Mouse (Mus musculus) MEL (cell line): Measurements from ENCODE around the gene Vdr.

Experiments used
- CTCF ChIP-seq, 3 experiments: IDR thresholded peaks in 2 of 3; conservative IDR thresholded peaks in 1 of 3; 2 replicates each; pipeline ENCODE4 v1.5.1; 2011 to 2012; ENCODE audit warnings: low read length in 3 of 3, low read depth in 2 of 3, mild to moderate bottlenecking in 2 of 3, improper control_type of control experiment in 1 of 3, inconsistent platforms in 1 of 3, mixed read lengths in 1 of 3, moderate library complexity in 1 of 3; ENCODE audit not compliant: control insufficient read depth in 1 of 3, insufficient read depth in 1 of 3, poor library complexity in 1 of 3, severe bottlenecking in 1 of 3
- ELF1 ChIP-seq: IDR thresholded peaks from 2 replicates; pipeline ENCODE4 v1.6.1; 2014; ENCODE audit warnings: low read depth, mild to moderate bottlenecking, inconsistent platforms, low read length, improper control_type of control experiment, moderate library complexity
- GATA1 ChIP-seq: IDR thresholded peaks from 2 replicates; pipeline ENCODE4 v1.6.1; 2011; ENCODE audit warnings: low read depth, low read length, improper control_type of control experiment
- KAT2A ChIP-seq: conservative IDR thresholded peaks from 2 replicates; pipeline ENCODE4 v1.6.1; 2012; ENCODE audit warnings: low read depth, low read length, improper control_type of control experiment, inconsistent platforms
- MAFK ChIP-seq: IDR thresholded peaks from 2 replicates; pipeline ENCODE4 v1.6.1; 2011; ENCODE audit warnings: low read depth, mild to moderate bottlenecking, low read length, improper control_type of control experiment, borderline replicate concordance
- MAX ChIP-seq: IDR thresholded peaks from 2 replicates; pipeline ENCODE4 v1.6.1; 2011; ENCODE audit warnings: low read length, improper control_type of control experiment
- MXI1 ChIP-seq: IDR thresholded peaks from 2 replicates; pipeline ENCODE4 v1.6.1; 2011; ENCODE audit warnings: mild to moderate bottlenecking, low read depth, low read length, improper control_type of control experiment
- NRF1 ChIP-seq: IDR thresholded peaks from 2 replicates; pipeline ENCODE4 v1.6.1; 2014; ENCODE audit warnings: low read depth, mild to moderate bottlenecking, inconsistent platforms, low read length, improper control_type of control experiment, moderate library complexity; ENCODE audit not compliant: poor library complexity, insufficient read depth, severe bottlenecking
- POLR2A ChIP-seq, 2 experiments: IDR thresholded peaks; 2 replicates each; pipeline ENCODE4 v1.6.1; 2011 to 2012; ENCODE audit warnings: low read length in 2 of 2, mild to moderate bottlenecking in 2 of 2, control low read depth in 1 of 2, improper control_type of control experiment in 1 of 2, low read depth in 1 of 2, moderate library complexity in 1 of 2; ENCODE audit not compliant: control insufficient read depth in 1 of 2, insufficient read depth in 1 of 2, poor library complexity in 1 of 2
- POLR2AphosphoS5 ChIP-seq: IDR thresholded peaks from 2 replicates; pipeline ENCODE4 v1.6.1; 2012; ENCODE audit warnings: low read depth, borderline replicate concordance, mild to moderate bottlenecking, inconsistent platforms, low read length, moderate library complexity, mixed read lengths
- TBP ChIP-seq: IDR thresholded peaks from 2 replicates; pipeline ENCODE4 v1.8.0; 2011; ENCODE audit warnings: low read depth, low read length, improper control_type of control experiment
- TCF12 ChIP-seq: IDR thresholded peaks from 2 replicates; pipeline ENCODE4 v1.6.1; 2014; ENCODE audit warnings: low read depth, mild to moderate bottlenecking, inconsistent platforms, low read length, improper control_type of control experiment, moderate library complexity
- USF1 ChIP-seq: IDR thresholded peaks from 2 replicates; pipeline ENCODE4 v1.6.1; 2014; ENCODE audit warnings: low read depth, mild to moderate bottlenecking, inconsistent platforms, low read length, improper control_type of control experiment, moderate library complexity
- ZMIZ1 ChIP-seq: IDR thresholded peaks from 2 replicates; pipeline ENCODE4 v1.6.1; 2012; ENCODE audit warnings: low read depth, mild to moderate bottlenecking, inconsistent platforms, low read length, improper control_type of control experiment, moderate library complexity

- TF ChIP-seq GATA1: no peak
- TF ChIP-seq MAX: no peak
- no peak for TF ChIP-seq CTCF (IDR thresholded peaks at IDR 0.05 in 2 of 3, conservative IDR thresholded peaks at IDR 0.05 in 1 of 3; ENCODE audit: control insufficient read depth in 1 of 3, insufficient read depth in 1 of 3, low read depth in 2 of 3, low read length in 3 of 3, poor library complexity in 1 of 3, severe bottlenecking in 1 of 3)
- TF ChIP-seq ZMIZ1: no peak
- TF ChIP-seq POLR2A (IDR thresholded peaks at IDR 0.05; ENCODE audit: control insufficient read depth in 1 of 2, insufficient read depth in 1 of 2, low read depth in 1 of 2, low read length in 2 of 2, poor library complexity in 1 of 2): no peak
- no peak for TF ChIP-seq KAT2A
- TF ChIP-seq MXI1: no peak
- no peak for TF ChIP-seq NRF1
- TF ChIP-seq ELF1: no peak
- TF ChIP-seq MAFK: no peak
- TF ChIP-seq POLR2AphosphoS5: no peak
- no peak for TF ChIP-seq USF1
- TF ChIP-seq TCF12: no peak
- TF ChIP-seq TBP: no peak
Observed at GRCm38 (mm10) chr15:97878696-97879328, 31.6 kb downstream of the Vdr start.
